Mouse (Mus musculus) embryo, embryonic 9.5 days (tissue): ENCODE measurements at regions not wholly inside any gene's neighbourhood (a gene's known extent, or its start where the extent isn't known, plus 50 kb on each side); places are given as distances from the start of the nearest gene placed in this dataset.

Source experiments
- DNase-seq: peaks from one replicate; pipeline ENCODE4 v3.0.0-alpha.2; 2017; ENCODE audit errors: extremely low spot score

GRCm38 (mm10) chr6:121560852-121561251, 74.3 kb upstream of the A2m start:
- peak; percentile 39 for DNase-seq

- DNase-seq: peak; percentile 4
Observed at GRCm38 (mm10) chr6:121560393-121560793, 74.8 kb upstream of the A2m start.

- DNase-seq: peak; percentile 47
Observed at GRCm38 (mm10) chr6:121556481-121556880, 78.7 kb upstream of the A2m start.

- no peak for DNase-seq
Observed at GRCm38 (mm10) chr6:121553501-121554132, 80.1 kb upstream of the Iqsec3 start.

GRCm38 (mm10) chr6:121533521-121533920, 60.0 kb upstream of the Iqsec3 start:
- no peak for DNase-seq

GRCm38 (mm10) chr6:121532926-121533325, 59.4 kb upstream of the Iqsec3 start:
- peak; percentile 76 for DNase-seq

- no peak for DNase-seq
Observed at GRCm38 (mm10) chr6:121531825-121532389, 58.4 kb upstream of the Iqsec3 start.

GRCm38 (mm10) chr6:121527281-121527680, 53.8 kb upstream of the Iqsec3 start:
- DNase-seq: no peak

- DNase-seq: no peak
Observed at GRCm38 (mm10) chr6:121526121-121526520, 52.6 kb upstream of the Iqsec3 start.

- peak; percentile 48 for DNase-seq
Observed at GRCm38 (mm10) chr6:121524613-121524970, 51.1 kb upstream of the Iqsec3 start.

GRCm38 (mm10) chr6:121523882-121524612, 50.6 kb upstream of the Iqsec3 start:
- peak; percentile 4 for DNase-seq
